Mouse (Mus musculus) small intestine, adult 2 months (tissue): ENCODE results near the gene Cachd1. TPM values are rescaled to one million over a fixed set of nuclear protein-coding genes. Genes with fewer than 3 reads are reported as not detected.

ENCODE experiments used
- H3K27ac ChIP-seq: fragments of 200-500 bp; 2 replicates; pipeline ENCODE4 v1.5.1; 2012; ENCODE audit warnings: low read depth, low read length, control low read depth, inconsistent platforms; ENCODE audit not compliant: insufficient read depth
- H3K27me3 ChIP-seq: fragments of 200-500 bp; 2 replicates; pipeline ENCODE4 v1.6.1; 2012; ENCODE audit warnings: mild to moderate bottlenecking, moderate library complexity, low read length, inconsistent platforms; ENCODE audit not compliant: control insufficient read depth, insufficient read depth
- H3K36me3 ChIP-seq: fragments of 200-500 bp; 2 replicates; pipeline ENCODE4 v1.6.1; 2012; ENCODE audit warnings: mild to moderate bottlenecking, low read length, control low read depth, inconsistent platforms; ENCODE audit not compliant: control insufficient read depth, insufficient read depth
- H3K4me1 ChIP-seq: fragments of 200-500 bp; 2 replicates; pipeline ENCODE4 v1.6.1; 2012; ENCODE audit warnings: low read length, inconsistent platforms, mixed read lengths; ENCODE audit not compliant: control insufficient read depth, insufficient read depth, insufficient read length
- H3K4me3 ChIP-seq: fragments of 200-500 bp; 2 replicates; pipeline ENCODE4 v1.5.1; 2012; ENCODE audit warnings: low read depth, mild to moderate bottlenecking, control low read depth, inconsistent platforms, low read length, moderate library complexity
- CTCF ChIP-seq: fragments of 200-500 bp; IDR thresholded peaks from 2 replicates; pipeline ENCODE4 v1.5.1; 2012; ENCODE audit warnings: low read depth, mild to moderate bottlenecking, control low read depth, inconsistent platforms, low read length, moderate library complexity, mixed read lengths; ENCODE audit not compliant: insufficient replicate concordance, insufficient read length; ENCODE audit errors: extremely low read depth
- POLR2A ChIP-seq: fragments of 200-500 bp; IDR thresholded peaks from 2 replicates; pipeline ENCODE4 v1.6.1; 2012; ENCODE audit warnings: low read depth, mild to moderate bottlenecking, control low read depth, inconsistent platforms, low read length, moderate library complexity
- WGBS: fragments of 180-500 bp; shearing (Covaris S2); methylation state at CpG from one replicate; pipeline ENCODE4 v1.1.7; 2018; 5-methylcytosine and 5-hydroxymethylcytosine counted together
- polyA plus RNA-seq: library from polyadenylated mRNA; depleted of rRNA; stranded (reverse); fragments of >200 nt; gene quantifications from 2 replicates; pipeline ENCODE4 v1.2.3, GENCODE M21; 2012; rRNA removed

Cachd1 gene
- 23.5 and 51.7 TPM in 2 replicates for polyA plus RNA-seq

- no peaks in the 10 kb centered on the region for H3K36me3 ChIP-seq
- 1% methylated on average over 48 of the region's 50 CpGs for WGBS
- TF ChIP-seq POLR2A: peak; percentile 44
- TF ChIP-seq CTCF: no peak
- no peaks in the 10 kb centered on the region; the same call in none of the 2 replicates for H3K4me1 ChIP-seq
- peak within 1 kb of the TSS; percentile 75 for H3K27ac ChIP-seq
- H3K4me3 ChIP-seq: peak within 1 kb of the TSS; percentile 99
- H3K27me3 ChIP-seq: no peaks in the 10 kb centered on the region
These were observed at the start of gene Cachd1 for GRCm38 (mm10) chr4:100776043-100776870. Cachd1 (plus strand) TSS chr4:100776675.

GRCm38 (mm10) chr4:100728896-100729479 is 47.5 kb upstream of the Cachd1 start:
- Histone ChIP-seq H3K4me1 (no peaks in the 10 kb centered on the region), H3K36me3 (no peaks in the 10 kb centered on the region), H3K27me3 (no peaks in the 10 kb centered on the region), H3K27ac (no peak overlapping the region), H3K4me3 (no peak overlapping the region)
- TF ChIP-seq CTCF: no peak
- TF ChIP-seq POLR2A: no peak
- WGBS: 68% methylated on average over 5 of the region's 5 CpGs

- Histone ChIP-seq H3K4me3 (no peak overlapping the region), H3K27ac (no peak overlapping the region), H3K27me3 (no peaks in the 10 kb centered on the region), H3K4me1 (no peaks in the 10 kb centered on the region), H3K36me3 (no peaks in the 10 kb centered on the region)
- WGBS: 70% methylated on average over 9 of the region's 9 CpGs
- no peak for TF ChIP-seq CTCF
- no peak for TF ChIP-seq POLR2A
These were observed 41.2 kb upstream of the Cachd1 start for GRCm38 (mm10) chr4:100735098-100735935.

- Histone ChIP-seq H3K36me3 (no peaks in the 10 kb centered on the region), H3K27me3 (no peaks in the 10 kb centered on the region), H3K4me1 (no peaks in the 10 kb centered on the region), H3K4me3 (no peak overlapping the region), H3K27ac (no peak overlapping the region)
- 88% methylated on average over 9 of the region's 9 CpGs for WGBS
- no peak for TF ChIP-seq POLR2A
- no peak for TF ChIP-seq CTCF
These were observed 40.5 kb upstream of the Cachd1 start for GRCm38 (mm10) chr4:100735936-100736349.

DNA sequence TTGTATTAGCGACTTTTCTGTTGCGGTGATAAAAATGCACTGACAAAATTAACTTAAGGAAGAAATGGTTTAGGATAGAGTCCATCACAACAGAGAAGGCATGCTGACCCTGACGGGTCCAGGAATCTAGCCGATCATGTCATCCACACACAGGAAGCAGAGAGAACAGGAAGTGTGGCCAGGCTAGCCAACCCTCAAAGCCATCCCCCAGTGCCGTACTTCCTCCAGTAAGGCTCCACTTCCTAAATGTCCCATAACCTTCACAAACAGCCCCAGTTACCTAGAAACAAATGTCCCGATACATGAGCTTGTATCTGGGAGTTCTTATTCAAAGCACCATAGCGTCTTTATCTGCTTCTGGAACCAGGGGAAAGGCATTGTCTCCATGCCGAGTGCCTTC is 32.9 kb upstream of the Cachd1 start:
- TF ChIP-seq CTCF (no peak), POLR2A (no peak)
- Histone ChIP-seq H3K36me3 (no peaks in the 10 kb centered on the region), H3K27me3 (no peaks in the 10 kb centered on the region), H3K4me3 (no peak overlapping the region), H3K27ac (no peak overlapping the region), H3K4me1 (no peaks in the 10 kb centered on the region)
- 87% methylated on average over 8 of the region's 8 CpGs for WGBS

DNA sequence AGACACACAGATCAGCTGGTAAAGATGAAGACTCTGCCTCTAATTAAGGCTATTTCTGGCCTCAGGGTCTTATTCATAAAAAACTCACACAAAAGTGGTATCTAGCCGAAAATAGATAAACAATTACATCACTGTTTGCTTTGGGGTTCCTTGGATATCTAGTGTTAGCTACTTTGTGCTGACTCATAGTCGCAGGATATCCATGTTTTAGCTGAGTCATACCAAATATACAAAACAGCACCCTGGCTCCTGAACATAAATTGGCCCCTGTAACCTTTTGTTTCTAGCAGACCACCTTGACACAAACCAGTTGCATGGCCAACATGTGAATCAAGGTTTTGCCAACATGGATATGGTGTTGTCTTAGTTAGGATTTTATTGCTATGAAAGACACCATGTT is 24.2 kb upstream of the Cachd1 start:
- no peaks in the 10 kb centered on the region for H3K27me3 ChIP-seq
- no peak for TF ChIP-seq POLR2A
- TF ChIP-seq CTCF: no peak
- H3K27ac ChIP-seq: no peak overlapping the region
- H3K36me3 ChIP-seq: no peaks in the 10 kb centered on the region
- H3K4me3 ChIP-seq: no peak overlapping the region
- no peaks in the 10 kb centered on the region for H3K4me1 ChIP-seq
- 60% methylated on average over 2 of the region's 2 CpGs for WGBS
